4 mouse cellular contexts compared by ENCODE assay signal in the genomic region with DNA sequence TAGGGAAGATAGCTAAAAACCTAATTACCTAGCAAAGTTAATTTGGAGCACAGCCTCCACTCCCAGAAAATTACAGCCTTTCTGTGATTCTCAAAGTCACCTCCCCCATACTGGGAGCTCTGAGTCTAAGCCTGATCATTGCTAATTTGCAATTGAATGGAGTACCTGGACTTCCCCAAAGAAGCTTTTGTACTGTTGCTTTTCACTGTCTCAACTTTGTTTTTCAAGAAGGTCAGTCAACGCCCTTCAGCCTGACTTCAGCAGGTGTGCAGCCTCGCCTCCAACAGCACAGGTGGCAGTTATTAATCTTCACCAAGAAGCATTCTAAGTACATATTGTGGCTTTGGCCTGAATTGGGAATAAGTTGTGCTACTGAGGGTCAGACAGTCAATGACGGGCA.
DNase-seq lines count a peak whose midpoint lies in the region.
"Not testable (repeated sequence)": the region's sequence is repeated elsewhere in the genome, so short reads cannot be mapped to it uniquely, and the experiment has no call there.

No protein-coding gene starts in this region.

- not testable (repeated sequence) for H3K4me3 ChIP-seq in ES-E14 (ENCODE audit: insufficient read depth in 1 of 2, low read depth in 1 of 2, low read length in 2 of 2, poor library complexity in 1 of 2, severe bottlenecking in 1 of 2)

- not testable (repeated sequence) for H3K4me1 ChIP-seq in ES-E14 (ENCODE audit: control insufficient read depth in 2 of 2, insufficient read depth in 2 of 2, low read length in 2 of 2, poor library complexity in 1 of 2)

- peak overlapping the region; percentile 87 for H3K27ac ChIP-seq in ES-E14 (ENCODE audit: insufficient read depth, low read depth, low read length, poor library complexity, severe bottlenecking)

- not testable (repeated sequence) for H3K36me3 ChIP-seq in ES-E14 (ENCODE audit: control insufficient read depth, insufficient read depth, low read length, poor library complexity, severe bottlenecking)

- in situ Hi-C loops in ES-E14 (cut with MboI; ENCODE audit: low sequenced_read_pairs in 2 of 2, unreplicated experiment in 2 of 2): not testable (repeated sequence)

- H3K9ac ChIP-seq in ES-E14 (ENCODE audit: insufficient read depth, low read depth, low read length, poor library complexity, severe bottlenecking): not testable (repeated sequence)

- DNase-seq in ES-CJ7 (ENCODE audit: low read depth, low spot score) (peak; percentile 61), R1 (ENCODE audit: low read depth, low spot score) (peak; percentile 89), ZHBTc4 (ENCODE audit: low read depth, low spot score) (peak; percentile 73)
- not testable (repeated sequence) for DNase-seq in ES-E14 (ENCODE audit: low read depth, low spot score)

- H3K9me3 ChIP-seq in ES-E14 (ENCODE audit: control insufficient read depth, insufficient read depth, low read depth, low read length): not testable (repeated sequence)
